Mouse (Mus musculus): ENCODE data around the gene Zfpm1. TPM values are rescaled to one million over a fixed set of nuclear protein-coding genes. Genes with fewer than 3 reads are reported as not detected.

The Zfpm1 gene
- polyA plus RNA-seq, 1 experiment from 2014 or later: 11.7 TPM

DNA sequence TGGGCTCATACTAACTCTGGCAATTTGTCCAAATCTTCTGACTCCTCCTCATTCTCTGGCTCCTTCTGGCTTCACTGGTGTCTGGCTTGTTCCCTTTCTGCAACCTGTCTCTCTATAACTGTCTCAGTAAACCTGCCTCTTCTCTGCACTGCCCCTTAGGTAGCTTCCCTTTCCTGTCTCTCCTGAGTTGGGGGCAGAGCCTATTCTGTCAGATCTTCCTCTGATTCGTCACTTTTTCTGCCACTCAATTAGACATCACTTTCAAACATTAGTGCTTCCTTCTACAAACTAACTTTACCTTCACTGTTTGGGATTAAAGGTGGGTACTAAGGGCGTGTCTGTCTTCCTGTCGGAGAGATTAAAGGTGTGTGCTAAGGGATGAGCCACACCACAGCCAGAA, 58.8 kb downstream of the Zfpm1 start:
- Histone ChIP-seq H3K9ac (no peak overlapping the region), H3K27me3 (peaks cover 11% of the 10 kb centered on the region; the same call in 1 of the 2 replicates), H3K4me1 (replicated peaks) (peaks cover 92% of the 10 kb centered on the region), H3K36me3 (peaks cover 50% of the 10 kb centered on the region), H3K4me2 (no peak overlapping the region), H3K9me3 (replicated peaks) (peaks cover 15% of the 10 kb centered on the region), H3K4me3 (replicated peaks) (no peak overlapping the region), H3K27ac (peak overlapping the region; percentile 66)
- WGBS (ENCODE audit: insufficient replicate concordance): 75% methylated on average over 3 of the region's 3 CpGs
- DNase-seq (no peak), ATAC-seq (ENCODE audit: low read depth) (no peak)

- H3K27ac ChIP-seq: peak overlapping the region; percentile 35; the same call in 1 of the 2 replicates
- peaks cover 39% of the 10 kb centered on the region for H3K36me3 ChIP-seq
These were observed 59.8 kb downstream of the Zfpm1 start for GRCm38 (mm10) chr8:122341790-122342189.

GRCm38 (mm10) chr8:122342362-122342761, 60.4 kb downstream of the Zfpm1 start:
- WGBS (ENCODE audit: insufficient replicate concordance): 38% methylated on average over 5 of the region's 5 CpGs
- H3K4me2 ChIP-seq: peak overlapping the region; percentile 69

More at GRCm38 (mm10) chr8:122341790-122342189, 59.8 kb downstream of the Zfpm1 start:
- Histone ChIP-seq H3K4me3 (replicated peaks) (no peak overlapping the region), H3K4me2 (no peak overlapping the region), H3K9ac (peak overlapping the region; percentile 31; the same call in 1 of the 2 replicates), H3K9me3 (replicated peaks) (peaks cover 4% of the 10 kb centered on the region), H3K27me3 (peaks cover 11% of the 10 kb centered on the region; the same call in 1 of the 2 replicates), H3K4me1 (replicated peaks) (peaks cover 85% of the 10 kb centered on the region)
- ATAC-seq (ENCODE audit: low read depth) (peak; percentile 18), DNase-seq (no peak)
- WGBS (ENCODE audit: insufficient replicate concordance): 53% methylated on average over 6 of the region's 6 CpGs

GRCm38 (mm10) chr8:122342806-122343209, 60.9 kb downstream of the Zfpm1 start:
- no peaks in the 10 kb centered on the region for H3K9me3 ChIP-seq (replicated peaks)
- no peak for DNase-seq
- peak overlapping the region; percentile 69 for H3K4me2 ChIP-seq
- peaks cover 87% of the 10 kb centered on the region for H3K4me1 ChIP-seq (replicated peaks)
- peaks cover 29% of the 10 kb centered on the region for H3K36me3 ChIP-seq
- peak overlapping the region; percentile 40 for H3K9ac ChIP-seq
- peak; percentile 36 for ATAC-seq (ENCODE audit: low read depth)
- 1% methylated on average over 9 of the region's 9 CpGs for whole genome bisulfite sequencing (ENCODE audit: insufficient replicate concordance)
- peak overlapping the region; percentile 66 for H3K27ac ChIP-seq
- H3K4me3 ChIP-seq (replicated peaks): peak overlapping the region; percentile 40
- peaks cover 11% of the 10 kb centered on the region; the same call in 1 of the 2 replicates for H3K27me3 ChIP-seq

More at GRCm38 (mm10) chr8:122342362-122342761, 60.4 kb downstream of the Zfpm1 start:
- Histone ChIP-seq H3K4me3 (replicated peaks) (no peak overlapping the region), H3K27ac (0 out of 2 replicates have a peak overlapping the region, but pooled peaks have one; percentile 35), H3K27me3 (peaks cover 11% of the 10 kb centered on the region; the same call in 1 of the 2 replicates), H3K4me1 (replicated peaks) (peaks cover 87% of the 10 kb centered on the region), H3K36me3 (peaks cover 34% of the 10 kb centered on the region), H3K9me3 (replicated peaks) (no peaks in the 10 kb centered on the region), H3K9ac (no peak overlapping the region; the same call in 1 of the 2 replicates)
- DNase-seq (no peak), ATAC-seq (ENCODE audit: low read depth) (no peak)

DNA sequence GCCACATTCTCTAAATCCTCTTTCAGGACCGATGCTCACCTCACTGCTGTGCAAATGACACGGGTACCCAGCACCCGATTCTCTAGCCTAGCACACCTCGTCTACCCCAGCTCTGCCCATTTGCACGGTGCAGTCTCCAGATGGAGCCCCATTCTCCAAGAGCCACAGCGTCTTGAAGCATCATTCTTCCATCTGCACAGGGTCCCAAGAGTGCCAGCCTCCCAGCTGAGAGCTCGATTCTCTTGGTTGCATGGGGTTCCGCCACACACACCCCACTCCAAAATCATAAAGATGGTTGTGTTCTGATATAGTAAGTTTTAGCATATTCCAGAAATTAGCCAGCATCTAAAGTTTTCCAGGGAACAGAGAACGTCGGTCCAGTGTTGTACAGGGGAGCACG, 61.4 kb downstream of the Zfpm1 start:
- peak overlapping the region; percentile 66 for H3K27ac ChIP-seq
- ATAC-seq (ENCODE audit: low read depth): no peak

DNA sequence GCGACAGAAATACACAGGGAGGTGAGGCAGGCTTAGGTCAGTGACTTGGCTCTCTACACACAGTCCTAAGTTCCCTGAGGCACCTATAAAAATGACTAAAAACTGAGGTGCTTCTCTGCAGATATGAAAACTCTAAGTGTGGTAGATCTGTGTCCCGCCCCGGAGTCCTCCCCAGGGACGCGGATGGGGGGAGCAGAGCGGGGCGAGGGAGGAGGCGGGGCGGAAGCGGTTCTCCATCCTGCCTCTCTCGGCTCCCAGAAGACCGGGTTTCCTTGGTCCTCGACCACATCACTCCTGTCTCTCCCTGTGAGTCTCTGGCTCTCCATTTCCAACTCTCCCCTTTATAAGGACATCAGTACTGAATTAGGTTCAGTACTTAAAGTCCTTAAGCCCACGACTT, 61.8 kb downstream of the Zfpm1 start:
- 1% methylated on average over 14 of the region's 14 CpGs for WGBS (ENCODE audit: insufficient replicate concordance)

More for the DNA sequence above, 61.4 kb downstream of the Zfpm1 start:
- Histone ChIP-seq H3K9ac (peak overlapping the region; percentile 40), H3K27me3 (peaks cover 11% of the 10 kb centered on the region; the same call in 1 of the 2 replicates), H3K36me3 (peaks cover 24% of the 10 kb centered on the region), H3K4me2 (peak overlapping the region; percentile 69), H3K4me3 (replicated peaks) (peak overlapping the region; percentile 40), H3K9me3 (replicated peaks) (no peaks in the 10 kb centered on the region), H3K4me1 (replicated peaks) (peaks cover 89% of the 10 kb centered on the region)
- DNase-seq: no peak
- WGBS (ENCODE audit: insufficient replicate concordance): 6% methylated on average over 11 of the region's 11 CpGs

DNA sequence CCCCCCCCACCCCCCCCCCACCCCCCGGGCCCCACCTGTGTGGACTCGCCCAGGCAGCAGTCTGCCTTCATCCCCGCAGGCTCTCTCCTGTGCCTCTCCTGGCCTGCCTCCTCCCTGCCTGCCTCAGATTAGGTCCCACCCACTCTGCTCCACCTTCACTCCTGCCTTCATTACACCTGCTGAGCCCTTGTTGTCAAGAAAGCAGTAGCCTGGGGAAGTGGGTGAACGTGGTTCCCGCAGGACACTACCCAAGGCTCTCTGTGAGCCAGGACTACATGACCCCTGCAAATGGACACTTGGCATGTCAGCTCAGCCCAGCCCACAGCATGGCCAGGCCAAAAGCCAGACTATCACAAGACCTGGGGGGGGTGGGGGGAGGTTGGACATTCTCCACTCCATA, 62.3 kb downstream of the Zfpm1 start:
- WGBS (ENCODE audit: insufficient replicate concordance): 11% methylated on average over 2 of the region's 5 CpGs
- Histone ChIP-seq H3K9me3 (replicated peaks) (no peaks in the 10 kb centered on the region), H3K4me2 (peak overlapping the region; percentile 69), H3K4me1 (replicated peaks) (peaks cover 89% of the 10 kb centered on the region), H3K36me3 (peaks cover 15% of the 10 kb centered on the region), H3K4me3 (replicated peaks) (0 out of 2 replicates have a peak overlapping the region, but pooled peaks have one; percentile 2), H3K9ac (peak overlapping the region; percentile 52), H3K27me3 (peaks cover 11% of the 10 kb centered on the region; the same call in 1 of the 2 replicates), H3K27ac (peak overlapping the region; percentile 66)
- DNase-seq: no peak
- ATAC-seq (ENCODE audit: low read depth): peak; percentile 78

More for the DNA sequence above, 61.8 kb downstream of the Zfpm1 start:
- H3K9me3 ChIP-seq (replicated peaks): no peaks in the 10 kb centered on the region
- peak overlapping the region; percentile 69 for H3K4me2 ChIP-seq
- ATAC-seq (ENCODE audit: low read depth) (peak; percentile 41), DNase-seq (no peak)
- H3K4me3 ChIP-seq (replicated peaks): peak overlapping the region; percentile 40
- H3K4me1 ChIP-seq (replicated peaks): peaks cover 89% of the 10 kb centered on the region
- H3K27me3 ChIP-seq: peaks cover 11% of the 10 kb centered on the region; the same call in 1 of the 2 replicates
- H3K9ac ChIP-seq: peak overlapping the region; percentile 40
- H3K27ac ChIP-seq: peak overlapping the region; percentile 66
- H3K36me3 ChIP-seq: peaks cover 20% of the 10 kb centered on the region

DNA sequence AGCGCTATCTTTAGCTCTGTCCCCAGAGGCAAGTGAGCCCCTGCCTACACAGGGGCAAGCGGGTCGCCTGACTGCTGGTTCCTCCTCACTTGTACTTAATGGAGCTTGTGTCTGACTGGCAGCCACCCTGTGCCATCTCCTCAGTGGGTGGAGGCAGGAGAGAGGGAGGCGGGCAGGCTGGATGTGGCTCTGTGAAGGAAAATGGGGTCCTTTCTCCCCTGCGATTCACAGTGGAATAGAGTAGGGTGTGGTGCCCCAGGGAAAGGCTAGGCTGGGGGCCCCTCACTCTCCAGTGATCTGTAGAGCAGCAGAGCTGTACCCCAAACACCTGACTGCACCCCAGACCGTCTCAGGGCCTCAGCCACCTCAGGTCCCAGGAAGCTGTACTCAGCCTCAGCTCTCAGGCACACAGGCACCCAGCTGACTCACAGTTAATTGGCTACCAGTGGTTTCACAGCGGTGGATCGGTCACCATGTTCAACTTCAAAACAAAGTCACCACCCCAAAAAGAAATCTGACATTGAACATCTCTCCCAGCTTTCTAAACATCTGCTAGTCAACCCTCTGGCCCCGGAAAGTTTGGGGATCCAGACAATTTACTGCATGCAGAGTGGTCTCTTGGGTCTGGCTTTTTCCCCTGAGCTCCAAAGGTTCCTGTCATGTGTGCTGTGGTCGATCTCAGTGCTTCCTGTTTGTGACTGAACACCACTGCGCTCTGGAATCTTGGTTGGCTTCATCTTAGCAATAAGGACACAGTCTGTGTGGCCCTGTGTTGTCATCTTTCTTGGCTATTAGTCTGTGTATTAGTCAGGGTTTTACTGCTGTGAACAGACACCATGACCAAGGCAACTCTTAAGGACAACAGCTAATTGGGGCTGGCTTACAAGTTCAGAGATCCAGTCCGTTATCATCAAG, 63.5 kb downstream of the Zfpm1 start:
- H3K4me3 ChIP-seq (replicated peaks): no peak overlapping the region
- H3K4me2 ChIP-seq: peak overlapping the region; percentile 13; the same call in 1 of the 2 replicates
- H3K9ac ChIP-seq: peak overlapping the region; percentile 52
- H3K9me3 ChIP-seq (replicated peaks): no peaks in the 10 kb centered on the region
- H3K27ac ChIP-seq: peak overlapping the region; percentile 66
- peaks cover 11% of the 10 kb centered on the region; the same call in 1 of the 2 replicates for H3K27me3 ChIP-seq
- 27% methylated on average over 12 of the region's 12 CpGs for WGBS (ENCODE audit: insufficient replicate concordance)
- peaks cover 3% of the 10 kb centered on the region for H3K36me3 ChIP-seq
- ATAC-seq (ENCODE audit: low read depth) (no peak), DNase-seq (no peak)
- H3K4me1 ChIP-seq (replicated peaks): peaks cover 89% of the 10 kb centered on the region

- H3K9ac ChIP-seq: no peak overlapping the region
- H3K27me3 ChIP-seq: peaks cover 14% of the 10 kb centered on the region; the same call in 1 of the 2 replicates
- H3K4me3 ChIP-seq (replicated peaks): no peak overlapping the region
- no peak overlapping the region for H3K4me2 ChIP-seq
- 78% methylated on average over 5 of the region's 5 CpGs for WGBS (ENCODE audit: insufficient replicate concordance)
- no peaks in the 10 kb centered on the region for H3K9me3 ChIP-seq (replicated peaks)
- no peaks in the 10 kb centered on the region for H3K36me3 ChIP-seq
- H3K27ac ChIP-seq: peak overlapping the region; percentile 83
- H3K4me1 ChIP-seq (replicated peaks): peaks cover 76% of the 10 kb centered on the region
- no peak for ATAC-seq (ENCODE audit: low read depth)
- DNase-seq: no peak
These were observed 66.0 kb downstream of the Zfpm1 start for GRCm38 (mm10) chr8:122347811-122348552.

- peak overlapping the region; percentile 83 for H3K27ac ChIP-seq
- WGBS (ENCODE audit: insufficient replicate concordance): 10% methylated on average over 15 of the region's 15 CpGs
These were observed 67.7 kb downstream of the Zfpm1 start for GRCm38 (mm10) chr8:122349357-122350297.

More at GRCm38 (mm10) chr8:122349357-122350297, 67.7 kb downstream of the Zfpm1 start:
- Histone ChIP-seq H3K4me2 (peak overlapping the region; percentile 55), H3K4me1 (replicated peaks) (peaks cover 60% of the 10 kb centered on the region), H3K9me3 (replicated peaks) (no peaks in the 10 kb centered on the region), H3K27me3 (peaks cover 20% of the 10 kb centered on the region), H3K9ac (peak overlapping the region; percentile 55), H3K36me3 (no peaks in the 10 kb centered on the region), H3K4me3 (replicated peaks) (peak overlapping the region; percentile 14; the same call in 1 of the 2 replicates)
- DNase-seq: no peak
- ATAC-seq (ENCODE audit: low read depth): peak; percentile 89

All from liver, embryonic 13.5 days (tissue).